Mouse (Mus musculus): Measurements from ENCODE around the gene Selenbp1.
A peak's percentile ranks its signal among the peaks of the same experiment; 100 is the strongest.
"Not testable (repeated sequence)": the region's sequence is repeated elsewhere in the genome, so short reads cannot be mapped to it uniquely, and the experiment has no call there.

Gene Selenbp1

DNA sequence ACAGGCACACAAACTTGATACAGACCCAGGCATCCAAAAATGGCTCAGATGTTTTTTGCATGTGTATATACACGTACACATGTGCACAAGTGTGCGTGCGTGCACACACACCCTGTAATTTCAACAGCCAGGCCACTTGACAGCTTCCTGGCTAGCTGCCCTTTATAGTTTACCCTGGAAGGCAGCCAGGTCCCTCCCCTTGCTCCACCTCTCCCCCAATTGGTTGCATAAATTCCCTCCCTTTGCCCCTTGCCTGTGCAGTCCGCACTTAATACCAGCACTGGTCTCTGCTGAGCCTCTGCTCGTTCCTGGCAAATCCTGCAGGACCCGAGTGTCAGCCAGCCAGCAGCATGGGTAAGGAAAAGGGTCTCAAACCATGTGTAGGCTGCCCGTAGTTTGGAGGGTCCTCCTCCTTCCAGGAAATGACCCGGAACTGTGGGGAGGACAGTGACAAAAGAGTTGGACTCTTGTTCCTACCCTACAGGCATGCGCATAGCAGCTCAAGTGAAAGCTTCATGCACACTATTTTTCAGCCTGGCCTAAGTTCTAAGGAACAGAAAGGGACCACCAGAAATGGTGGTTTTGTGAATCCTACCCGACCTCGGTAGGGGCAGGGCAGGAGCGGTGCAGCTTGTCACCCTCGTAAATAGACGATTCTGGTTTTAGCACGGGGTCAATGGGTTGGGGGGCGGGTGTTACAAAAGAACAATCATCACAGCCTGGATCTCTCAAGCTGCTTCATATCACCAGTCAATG lies at the start of gene Selenbp1:
Gene Selenbp1, plus strand, starts transcription at position 248 of the 756 bp plus-strand sequence.
- peak; percentile 30 to 53 for DNase-seq

DNA sequence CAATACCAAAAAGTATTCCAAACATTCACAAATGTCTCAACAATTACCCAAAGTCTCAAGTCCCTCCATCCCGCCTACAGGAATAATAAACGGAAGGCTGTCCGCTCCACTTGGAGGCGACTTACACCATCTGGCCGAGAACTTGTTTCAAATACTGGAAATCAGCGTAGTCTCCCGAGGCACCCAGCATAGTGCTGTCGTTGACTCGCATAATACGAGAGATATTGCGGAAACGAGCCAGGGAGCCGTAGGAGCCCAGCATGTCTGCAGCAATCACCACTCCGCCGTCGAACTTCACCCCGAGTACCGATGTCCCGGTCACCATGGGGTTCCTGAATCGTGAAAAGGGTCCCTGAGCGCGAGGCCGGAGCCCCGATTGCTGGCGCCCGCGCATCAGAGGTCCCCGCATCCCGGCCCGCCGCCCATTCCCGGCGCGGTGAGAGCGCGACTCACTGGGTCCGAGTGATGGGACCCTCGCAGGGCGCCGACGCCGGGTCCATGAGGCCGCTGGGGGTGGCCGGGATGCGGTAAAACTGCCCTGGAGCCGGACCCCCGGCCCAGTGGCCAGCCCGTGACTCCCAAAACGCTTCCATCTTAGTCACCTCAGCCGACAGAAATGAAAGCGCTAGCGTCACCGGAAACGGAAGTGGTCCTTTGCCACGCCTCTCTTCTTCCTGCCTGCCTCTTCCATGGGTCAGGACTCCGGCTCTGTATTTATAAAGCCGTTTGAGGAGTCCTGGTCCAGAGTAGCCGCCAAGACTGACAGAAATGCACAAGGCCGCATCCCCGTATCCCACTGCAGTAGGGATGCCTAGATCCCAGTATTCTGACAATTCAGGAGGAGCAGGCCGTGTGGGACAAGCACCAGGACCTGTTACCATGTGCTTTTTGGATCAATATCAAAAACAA lies 46.3 kb upstream of the Selenbp1 start, which contains the start of gene Psmb4:
Gene Psmb4, minus strand, starts transcription at position 646 of the 909 bp plus-strand sequence.
- DNase-seq = peak; percentile 86 to 89

DNA sequence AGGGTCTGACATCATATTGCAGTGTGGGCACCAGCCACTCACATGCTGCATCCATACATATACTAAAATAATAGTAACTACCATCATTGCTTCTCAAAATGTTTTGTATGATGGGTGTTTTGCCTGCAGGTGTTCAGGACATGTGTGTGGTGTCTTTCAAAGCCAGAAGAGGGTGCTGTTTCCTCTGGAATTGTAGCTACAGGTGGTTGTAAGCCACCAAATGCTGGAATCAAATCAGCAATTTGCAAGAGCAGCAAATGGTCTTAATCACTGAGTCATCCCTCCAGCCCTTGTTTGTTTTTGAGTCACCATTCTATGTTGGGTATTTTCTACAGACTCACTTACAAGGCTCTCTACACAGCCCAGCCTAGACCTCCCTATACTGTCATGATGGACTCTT lies 44.3 kb upstream of the Selenbp1 start:
- DNase-seq = no peak

DNA sequence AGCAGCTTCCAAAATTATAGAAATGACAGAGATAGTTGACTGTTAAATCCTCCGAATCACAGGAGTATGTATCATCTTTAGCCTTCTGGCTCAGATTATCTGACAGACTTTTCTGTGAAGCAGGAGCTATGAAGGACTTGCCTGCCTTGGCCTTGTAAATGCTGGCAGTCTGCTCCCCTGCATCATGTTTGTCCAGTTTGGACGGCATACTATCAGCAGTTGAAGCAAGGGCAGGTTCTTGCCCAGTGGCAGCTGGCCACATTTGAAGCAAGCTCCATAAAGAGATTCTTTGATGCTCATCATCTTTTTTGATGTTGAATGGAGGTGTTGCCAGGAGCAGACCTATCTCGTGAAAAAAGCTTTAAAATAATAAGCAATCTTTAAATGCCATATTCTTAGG lies 38.8 kb upstream of the Selenbp1 start:
- no peak for DNase-seq

DNA sequence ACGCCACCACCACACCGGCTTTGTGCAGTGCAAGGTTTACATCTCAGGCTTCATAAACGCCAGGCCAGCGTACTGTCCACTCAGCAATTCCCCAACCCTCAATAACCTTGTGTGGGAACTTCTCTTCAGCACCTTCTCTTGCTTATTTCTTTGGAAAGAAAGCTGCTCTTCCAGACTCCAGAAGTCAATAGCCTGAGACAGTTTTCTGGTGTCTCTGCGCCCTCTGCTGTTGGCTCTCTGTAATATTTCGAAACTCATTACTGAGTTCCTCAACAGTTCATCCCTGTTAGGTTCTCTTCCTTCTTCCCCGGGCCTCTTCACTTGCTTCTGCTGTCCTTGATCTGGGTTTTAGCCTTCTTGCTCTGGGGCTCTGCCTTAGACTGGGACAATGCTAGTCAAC lies 30.1 kb upstream of the Selenbp1 start:
- DNase-seq = peak; percentile 60 to 78

DNA sequence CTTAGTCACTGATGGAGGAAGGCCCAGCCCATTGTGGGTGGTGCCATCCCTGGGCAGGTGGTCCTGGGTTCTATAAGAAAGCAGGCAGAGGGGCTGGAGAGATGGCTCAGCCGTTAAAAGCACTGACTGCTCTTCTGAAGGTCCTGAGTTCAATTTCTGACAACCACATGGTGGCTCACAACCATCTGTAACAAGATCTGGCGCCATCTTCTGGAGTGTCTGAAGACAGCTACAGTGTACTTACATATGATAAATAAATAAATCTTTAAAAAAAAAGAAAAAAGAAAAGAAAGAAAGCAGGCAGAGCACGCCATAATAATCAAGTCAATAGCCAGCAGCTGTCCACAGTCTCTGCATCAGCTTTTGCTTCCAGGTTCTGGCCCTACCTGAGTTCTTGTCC lies 28.1 kb upstream of the Selenbp1 start:
- not testable (repeated sequence) for DNase-seq

DNA sequence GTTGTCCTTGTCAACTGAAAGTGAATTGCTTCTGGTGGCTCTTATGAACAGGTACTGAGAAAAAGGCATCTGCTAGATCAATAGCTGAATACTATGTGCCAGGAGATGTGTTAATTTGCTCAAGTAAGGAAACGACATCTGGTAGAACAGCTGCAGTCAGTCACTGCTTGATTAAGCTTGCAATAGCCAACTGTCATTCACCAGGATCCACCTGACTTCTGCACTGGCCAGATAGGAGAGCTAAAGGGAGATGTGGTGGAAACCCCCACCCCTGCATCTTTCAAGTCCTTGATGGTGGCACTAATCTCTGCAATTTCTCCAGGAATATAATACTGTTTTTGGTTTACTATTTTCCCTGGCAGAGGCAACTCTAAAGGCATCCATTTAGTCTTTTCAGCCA lies 26.4 kb upstream of the Selenbp1 start:
- no peak for DNase-seq

DNA sequence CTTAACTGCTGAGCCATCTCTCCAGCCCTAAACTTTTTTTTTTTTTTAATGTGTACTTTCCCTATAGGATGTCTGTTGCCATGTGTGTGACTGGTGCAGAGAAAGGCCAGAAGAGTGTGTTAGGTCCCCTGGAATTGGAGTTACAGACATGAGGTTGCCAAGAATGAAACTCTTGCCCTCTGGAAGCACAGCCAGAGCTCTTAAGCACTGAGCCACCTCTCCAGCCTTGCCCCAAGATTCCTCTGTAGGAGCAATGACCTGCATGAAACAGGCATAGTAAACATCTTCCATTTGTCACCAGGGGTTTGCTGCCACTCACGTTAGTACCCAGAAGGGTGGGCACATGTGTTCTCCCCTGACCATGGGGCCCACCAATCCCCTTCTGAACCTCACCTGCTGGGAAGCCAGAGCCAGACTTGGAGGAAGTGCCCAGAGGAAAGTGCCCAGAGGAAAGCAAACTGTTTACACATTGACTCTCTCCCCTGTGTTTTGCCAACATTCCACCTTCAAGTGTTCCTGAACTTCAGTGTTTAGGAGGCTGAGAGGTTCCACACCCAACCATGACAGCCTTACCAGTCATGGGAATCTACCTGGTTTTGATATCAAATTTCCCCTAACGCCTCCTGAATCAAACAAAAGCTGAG lies 21.7 kb upstream of the Selenbp1 start:
- no peak for DNase-seq

DNA sequence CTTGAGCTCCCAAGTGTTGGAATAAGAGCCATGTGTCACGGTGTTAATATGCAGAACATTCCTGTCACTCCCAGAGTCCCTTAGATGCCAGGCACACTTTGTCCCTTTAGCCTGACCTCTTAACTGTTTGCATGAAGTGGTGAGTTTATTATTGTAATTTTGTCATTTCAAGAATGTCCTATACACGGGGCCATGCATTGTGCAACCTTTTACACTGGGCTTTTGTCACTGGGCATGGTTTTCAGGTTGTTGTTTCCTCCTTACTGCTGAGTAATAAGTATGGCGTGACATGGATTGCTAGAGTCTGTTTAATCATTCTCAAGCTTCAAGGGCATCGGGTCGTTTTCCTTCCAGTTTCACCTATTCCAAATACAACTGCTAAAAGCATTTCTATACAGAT lies 19.1 kb upstream of the Selenbp1 start:
- DNase-seq = no peak

DNA sequence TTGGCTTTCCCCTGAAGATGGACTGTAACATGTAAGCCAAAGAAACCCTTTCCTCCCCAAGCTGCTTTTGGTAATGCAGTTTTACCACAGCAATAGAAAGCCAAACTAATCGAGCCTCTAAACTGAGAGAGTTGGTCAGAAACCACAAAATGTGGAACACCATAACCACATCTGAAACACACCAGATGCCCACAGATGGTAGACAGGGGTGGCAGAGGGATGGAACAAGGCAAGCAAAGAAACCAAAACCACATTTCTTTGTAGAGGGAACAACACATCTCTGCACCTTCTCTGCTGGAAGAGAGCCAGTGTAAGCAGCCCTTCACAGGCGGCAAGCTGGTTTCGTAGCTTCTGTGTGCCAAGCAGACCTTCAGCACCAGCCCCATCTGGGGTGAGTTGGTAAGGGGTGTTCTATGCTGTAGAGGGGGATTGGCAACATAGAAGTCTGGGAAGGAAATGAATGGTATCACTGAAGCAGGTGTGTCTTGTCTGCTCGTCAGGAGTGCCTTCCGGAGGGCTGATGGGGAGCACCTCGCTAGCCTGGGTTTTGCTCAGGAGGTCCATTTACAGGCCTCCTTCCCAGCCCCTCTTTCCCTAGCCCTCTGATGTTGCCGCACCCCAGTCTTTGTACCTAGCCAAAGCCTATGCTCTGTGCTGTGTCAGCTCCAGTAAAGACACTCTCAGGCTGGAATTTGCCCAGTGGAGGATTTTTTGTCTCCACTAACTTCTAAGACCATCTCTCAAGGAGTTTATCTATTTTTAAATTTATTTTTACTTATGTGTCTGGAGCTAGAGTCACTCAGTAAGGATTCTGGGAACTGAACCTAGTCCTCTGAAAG lies 16.7 kb upstream of the Selenbp1 start:
- DNase-seq = no peak

DNA sequence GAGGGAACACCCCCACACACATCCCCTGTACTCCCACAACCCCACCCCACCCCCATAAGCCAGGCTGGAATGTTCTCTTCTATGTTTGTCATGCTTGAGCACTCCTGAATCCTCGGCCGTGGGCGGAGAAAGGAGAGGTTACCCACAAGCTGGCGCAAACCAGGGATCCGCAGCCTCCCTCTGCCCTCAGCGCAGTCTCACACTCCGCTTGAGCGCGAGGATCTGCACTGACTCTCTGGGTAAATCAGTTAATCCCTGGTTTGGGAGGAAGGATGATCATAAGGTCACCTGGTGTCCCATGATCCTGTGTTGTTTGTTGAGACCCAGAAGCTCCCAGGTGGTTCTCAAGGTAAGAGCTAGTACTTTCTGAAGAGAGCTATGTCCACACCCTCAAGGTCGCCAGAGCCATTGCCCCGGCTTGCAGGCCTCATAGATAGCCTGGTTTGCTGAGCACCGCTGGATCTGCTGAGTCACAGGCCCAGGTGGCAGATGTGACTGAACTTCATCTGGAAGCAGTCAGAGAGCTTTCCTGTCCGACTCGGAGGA lies 15.0 kb upstream of the Selenbp1 start:
- DNase-seq = no peak

DNA sequence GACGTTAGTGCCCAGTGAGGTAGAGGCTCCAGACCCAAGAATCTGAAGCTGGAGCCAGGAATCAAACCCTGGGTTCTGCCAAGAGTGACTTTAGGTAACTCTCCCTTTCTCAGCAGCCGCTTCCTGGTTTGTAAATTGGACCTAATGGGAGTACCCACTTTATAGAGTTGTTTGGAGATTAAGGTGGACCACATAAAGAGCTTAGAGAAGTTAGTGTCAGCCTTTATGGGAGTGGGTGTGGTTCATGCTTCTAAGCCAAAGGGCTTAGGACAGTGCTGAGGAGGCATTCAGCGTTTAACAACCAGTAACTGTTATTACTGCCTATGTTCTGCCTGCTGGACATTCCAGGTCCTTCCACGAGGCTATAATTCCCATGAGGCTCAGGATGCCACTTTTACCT lies 14.0 kb upstream of the Selenbp1 start:
- no peak for DNase-seq

DNA sequence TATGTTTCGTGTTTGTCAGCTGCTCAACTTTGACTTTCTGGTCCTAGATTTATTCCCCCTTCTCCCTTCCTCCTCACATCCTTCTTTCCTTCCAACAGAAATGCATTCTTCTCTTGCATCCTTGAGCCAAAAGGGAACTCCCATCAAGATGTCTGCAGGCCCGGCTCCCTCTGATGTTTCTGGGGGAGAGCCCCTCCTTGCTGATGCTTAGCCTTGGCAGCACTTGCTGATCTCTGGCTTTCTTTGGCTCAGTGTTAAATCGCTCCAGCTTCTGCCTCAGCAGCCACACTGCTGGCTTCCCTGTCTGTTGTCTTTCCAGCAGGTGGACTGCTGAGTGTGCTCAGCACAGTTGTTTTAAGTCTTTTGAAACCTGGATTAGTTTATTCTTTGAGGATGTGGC lies 11.8 kb upstream of the Selenbp1 start:
- no peak for DNase-seq

DNA sequence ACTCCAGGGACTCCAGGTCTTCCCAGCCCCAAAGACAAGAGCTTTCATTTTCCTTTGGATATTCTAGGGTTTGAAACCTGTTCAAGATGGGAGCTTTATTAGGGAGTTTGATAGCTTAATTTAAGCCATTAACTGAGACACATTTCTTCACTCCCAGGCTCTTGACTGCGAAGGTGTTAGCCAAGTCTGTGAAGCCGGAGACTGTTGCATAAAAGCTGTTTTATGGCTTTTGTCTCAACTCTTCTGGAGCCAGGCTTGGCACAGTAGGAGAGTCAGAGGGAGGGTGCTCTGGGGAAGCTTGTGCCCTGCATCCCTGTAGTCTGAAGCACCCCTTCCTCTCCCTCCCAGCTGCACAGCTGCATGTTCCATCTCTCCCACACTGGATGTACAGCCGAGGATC lies 10.5 kb upstream of the Selenbp1 start:
- DNase-seq = no peak

DNA sequence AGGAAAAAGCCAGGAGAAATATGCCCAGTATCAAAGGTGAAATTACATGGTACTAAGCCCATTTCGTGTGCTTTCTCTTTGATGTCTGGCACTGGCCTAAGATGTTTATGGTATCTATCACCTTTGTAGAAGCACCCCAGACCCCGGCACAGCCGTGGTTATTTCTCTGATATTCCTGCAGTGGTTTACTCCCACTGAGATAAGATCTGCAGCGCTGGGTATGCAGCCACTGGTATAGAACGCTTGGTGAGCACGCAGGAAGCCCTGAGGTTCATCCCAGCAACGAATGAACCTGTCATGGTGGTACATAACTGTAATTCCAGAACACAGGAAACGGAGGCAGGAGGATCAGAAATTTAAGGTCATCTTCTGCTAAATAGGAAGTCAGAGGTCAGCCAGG lies 8.2 kb upstream of the Selenbp1 start:
- no peak for DNase-seq

DNA sequence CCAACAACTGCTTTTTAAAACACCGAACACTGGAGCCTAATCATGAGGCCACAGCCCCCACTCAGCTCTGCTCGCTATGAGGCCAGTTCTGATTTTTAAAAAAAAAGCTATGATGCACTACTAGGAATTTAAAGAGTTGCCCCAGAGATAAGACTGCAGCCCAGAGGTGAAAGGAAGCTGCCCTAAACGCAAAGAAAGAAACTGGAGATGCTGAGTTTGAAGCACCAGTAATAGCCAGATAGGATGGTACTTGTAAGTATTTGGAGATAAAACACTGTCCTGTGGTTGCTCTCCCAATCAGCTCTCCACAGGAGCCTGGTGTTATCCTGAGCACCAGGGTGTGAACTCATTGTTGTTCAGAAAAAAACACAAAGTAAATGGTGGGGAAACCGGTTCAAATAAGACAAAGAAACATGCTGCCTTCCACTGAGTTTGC lies 6.5 kb upstream of the Selenbp1 start:
- not testable (repeated sequence) for DNase-seq

DNA sequence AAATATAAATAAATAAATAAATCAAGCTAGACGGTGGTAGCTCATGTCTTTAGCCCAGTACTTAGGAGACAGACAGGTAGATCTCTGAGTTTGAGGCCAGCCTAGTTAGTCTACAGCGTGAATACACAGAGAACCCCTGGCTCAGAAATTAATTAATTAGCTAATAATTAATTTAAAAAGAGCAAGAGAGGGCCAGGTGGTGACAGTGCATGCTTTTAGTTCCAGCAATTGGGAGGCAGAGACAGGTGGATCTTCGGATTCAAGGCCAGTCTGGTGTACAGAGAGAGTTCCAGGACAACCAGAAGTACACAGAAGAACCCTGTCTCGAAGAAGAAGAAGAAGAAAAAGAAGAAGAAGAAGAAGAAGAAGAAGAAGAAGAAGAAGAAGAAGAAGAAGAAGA lies 3.9 kb upstream of the Selenbp1 start:
- not testable (repeated sequence) for DNase-seq

DNA sequence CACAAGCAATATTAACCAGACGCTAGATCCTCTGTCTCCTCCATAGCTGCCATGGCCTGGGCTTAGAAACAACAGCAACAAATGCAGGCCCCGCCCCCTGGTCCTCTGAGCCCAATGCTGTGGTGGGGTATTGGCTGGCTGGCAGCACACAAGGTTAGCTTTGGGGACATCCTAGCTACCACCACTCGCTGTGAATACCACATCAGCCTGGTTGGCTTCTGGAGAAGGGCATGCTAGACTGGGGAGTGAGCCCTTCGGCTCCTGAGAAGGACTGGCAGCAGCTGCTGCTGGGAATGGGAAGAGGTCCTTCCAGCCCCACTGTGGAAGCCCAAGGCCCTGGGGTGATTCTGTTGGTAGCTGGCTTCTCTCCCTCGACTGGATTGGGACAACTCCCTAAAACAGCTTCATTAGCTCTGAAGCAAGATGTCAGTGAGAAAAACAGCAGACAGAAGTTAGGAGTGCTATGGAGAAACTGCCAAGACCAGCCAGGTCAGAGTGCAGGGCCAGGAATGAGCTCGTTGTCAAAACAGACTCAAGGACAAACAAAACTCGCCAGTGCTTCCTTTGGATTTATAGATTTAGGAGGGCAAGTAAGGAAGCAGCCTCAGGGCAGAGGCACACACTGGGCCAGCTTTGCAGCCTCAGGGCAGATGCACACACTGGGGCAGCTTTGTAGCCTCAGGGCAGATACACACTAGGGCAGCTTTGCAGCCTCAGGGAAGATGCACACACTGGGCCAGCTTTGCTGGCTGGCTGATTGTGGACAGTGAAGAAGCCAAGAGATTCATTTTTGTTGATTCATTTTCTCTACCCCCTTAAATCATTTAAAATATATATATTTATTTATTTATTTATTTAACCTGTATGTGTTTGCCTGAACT lies 2.2 kb upstream of the Selenbp1 start:
- DNase-seq = not testable (repeated sequence)

DNA sequence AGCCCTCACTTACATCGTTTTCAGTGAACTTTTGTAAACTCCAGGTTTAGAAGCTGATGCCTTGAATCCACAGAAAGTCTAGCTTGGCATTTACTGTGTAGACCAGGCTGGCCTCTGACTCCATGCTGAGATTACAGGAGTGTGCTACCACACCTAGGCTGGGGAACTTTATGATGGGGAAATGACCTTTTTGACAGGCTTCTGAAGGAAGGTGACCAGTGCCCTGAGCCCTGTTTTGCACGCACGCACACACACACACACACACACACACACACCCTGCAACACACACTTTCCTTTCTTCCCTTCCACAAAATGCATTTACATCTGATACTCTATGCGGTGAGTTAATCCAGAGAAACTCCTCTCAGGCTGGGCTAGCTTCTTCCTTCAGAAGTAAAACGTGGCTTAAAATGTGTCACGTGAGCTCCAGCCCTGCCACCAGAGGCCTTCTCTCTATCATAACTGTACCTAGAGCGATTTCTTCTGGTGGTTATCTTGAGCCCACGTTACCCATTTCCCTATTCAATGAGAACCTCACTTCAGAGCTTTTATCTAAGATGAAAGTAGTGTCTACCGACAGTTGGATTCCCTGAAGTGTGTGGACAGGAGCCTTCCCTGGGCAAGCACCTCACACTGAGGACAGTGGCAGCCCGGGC lies 1.3 kb upstream of the Selenbp1 start:
- DNase-seq = not testable (repeated sequence)

DNA sequence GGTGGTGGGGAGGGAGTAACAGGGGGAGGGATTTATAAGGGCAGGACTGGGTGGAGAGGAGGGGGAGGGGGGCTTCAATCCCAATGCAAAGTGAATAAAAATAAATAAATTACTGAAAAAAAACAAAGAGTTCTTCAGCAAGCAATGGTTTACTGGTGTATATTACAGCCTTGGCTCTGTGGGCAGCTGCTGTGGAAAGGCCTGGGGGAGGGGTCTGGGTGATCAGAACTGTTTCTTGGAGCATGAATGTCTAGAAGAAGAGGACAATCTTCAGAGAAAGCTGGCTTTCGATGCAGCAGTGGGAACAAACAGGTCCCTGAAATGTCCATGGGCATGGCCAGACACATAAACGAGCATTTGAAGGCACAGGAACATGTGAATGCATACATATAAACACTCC lies 577 bp upstream of the Selenbp1 start:
- not testable (repeated sequence) for DNase-seq
